Mouse (Mus musculus): ENCODE data around the gene Nmd3. TPM values are rescaled to one million over a fixed set of nuclear protein-coding genes. Genes with fewer than 3 reads are reported as not detected.

Gene Nmd3
- polyA plus RNA-seq, 1 experiment from 2014 or later: 103 TPM

GRCm38 (mm10) chr3:69757456-69757855 is 35.7 kb downstream of the Nmd3 start:
- WGBS: 93% methylated on average over 1 of the region's 1 CpGs

GRCm38 (mm10) chr3:69760081-69760480 is 38.3 kb downstream of the Nmd3 start:
- no peaks in the 10 kb centered on the region for H3K27me3 ChIP-seq (ENCODE audit: control insufficient read depth, insufficient read depth, low read length)
- no peak overlapping the region for H3K4me3 ChIP-seq (ENCODE audit: low read depth, low read length)
- H3K4me1 ChIP-seq (ENCODE audit: control insufficient read depth, insufficient read depth, low read length): no peaks in the 10 kb centered on the region
- 94% methylated on average over 6 of the region's 6 CpGs for WGBS
- no peaks in the 10 kb centered on the region for H3K9me3 ChIP-seq (ENCODE audit: control insufficient read depth, low read length)
- H3K4me2 ChIP-seq (ENCODE audit: low read depth, low read length): no peak overlapping the region
- H3K27ac ChIP-seq (ENCODE audit: low read depth, low read length): no peak overlapping the region
- no peak overlapping the region for H3K9ac ChIP-seq (replicated peaks; ENCODE audit: low read depth, low read length)
- peaks cover 2% of the 10 kb centered on the region for H3K36me3 ChIP-seq (ENCODE audit: control insufficient read depth, insufficient read depth, low read length)
- no peak for ATAC-seq (ENCODE audit: low read depth)

More at GRCm38 (mm10) chr3:69757456-69757855, 35.7 kb downstream of the Nmd3 start:
- ATAC-seq (ENCODE audit: low read depth): no peak
- Histone ChIP-seq H3K27ac (ENCODE audit: low read depth, low read length) (no peak overlapping the region), H3K36me3 (ENCODE audit: control insufficient read depth, insufficient read depth, low read length) (peaks cover 12% of the 10 kb centered on the region), H3K9ac (replicated peaks; ENCODE audit: low read depth, low read length) (no peak overlapping the region), H3K4me2 (ENCODE audit: low read depth, low read length) (no peak overlapping the region), H3K9me3 (ENCODE audit: control insufficient read depth, low read length) (no peaks in the 10 kb centered on the region), H3K4me3 (ENCODE audit: low read depth, low read length) (no peak overlapping the region), H3K27me3 (ENCODE audit: control insufficient read depth, insufficient read depth, low read length) (no peaks in the 10 kb centered on the region), H3K4me1 (ENCODE audit: control insufficient read depth, insufficient read depth, low read length) (no peaks in the 10 kb centered on the region)

GRCm38 (mm10) chr3:69761195-69761594 is 39.4 kb downstream of the Nmd3 start:
- no peaks in the 10 kb centered on the region for H3K4me1 ChIP-seq (ENCODE audit: control insufficient read depth, insufficient read depth, low read length)

GRCm38 (mm10) chr3:69762838-69763368 is 41.1 kb downstream of the Nmd3 start:
- H3K4me2 ChIP-seq (ENCODE audit: low read depth, low read length): no peak overlapping the region
- no peak overlapping the region for H3K9ac ChIP-seq (replicated peaks; ENCODE audit: low read depth, low read length)
- no peaks in the 10 kb centered on the region for H3K27me3 ChIP-seq (ENCODE audit: control insufficient read depth, insufficient read depth, low read length)
- no peaks in the 10 kb centered on the region for H3K9me3 ChIP-seq (ENCODE audit: control insufficient read depth, low read length)
- no peak overlapping the region for H3K27ac ChIP-seq (ENCODE audit: low read depth, low read length)
- no peak overlapping the region for H3K4me3 ChIP-seq (ENCODE audit: low read depth, low read length)
- no peaks in the 10 kb centered on the region for H3K4me1 ChIP-seq (ENCODE audit: control insufficient read depth, insufficient read depth, low read length)
- 0 out of 2 replicates have a peak, but pooled peaks cover 4% of the 10 kb centered on the region for H3K36me3 ChIP-seq (ENCODE audit: control insufficient read depth, insufficient read depth, low read length)
- 84% methylated on average over 6 of the region's 6 CpGs for WGBS
- no peak for ATAC-seq (ENCODE audit: low read depth)

More at GRCm38 (mm10) chr3:69761195-69761594, 39.4 kb downstream of the Nmd3 start:
- Histone ChIP-seq H3K4me3 (ENCODE audit: low read depth, low read length) (no peak overlapping the region), H3K27me3 (ENCODE audit: control insufficient read depth, insufficient read depth, low read length) (no peaks in the 10 kb centered on the region), H3K9ac (replicated peaks; ENCODE audit: low read depth, low read length) (no peak overlapping the region), H3K9me3 (ENCODE audit: control insufficient read depth, low read length) (no peaks in the 10 kb centered on the region), H3K27ac (ENCODE audit: low read depth, low read length) (no peak overlapping the region), H3K36me3 (ENCODE audit: control insufficient read depth, insufficient read depth, low read length) (0 out of 2 replicates have a peak, but pooled peaks cover 4% of the 10 kb centered on the region), H3K4me2 (ENCODE audit: low read depth, low read length) (no peak overlapping the region)
- 94% methylated on average over 4 of the region's 4 CpGs for WGBS
- ATAC-seq (ENCODE audit: low read depth): no peak

GRCm38 (mm10) chr3:69763630-69764565 is 42.1 kb downstream of the Nmd3 start:
- Histone ChIP-seq H3K36me3 (ENCODE audit: control insufficient read depth, insufficient read depth, low read length) (0 out of 2 replicates have a peak, but pooled peaks cover 4% of the 10 kb centered on the region), H3K27me3 (ENCODE audit: control insufficient read depth, insufficient read depth, low read length) (no peaks in the 10 kb centered on the region), H3K9ac (replicated peaks; ENCODE audit: low read depth, low read length) (no peak overlapping the region), H3K4me2 (ENCODE audit: low read depth, low read length) (no peak overlapping the region), H3K4me3 (ENCODE audit: low read depth, low read length) (no peak overlapping the region), H3K4me1 (ENCODE audit: control insufficient read depth, insufficient read depth, low read length) (no peaks in the 10 kb centered on the region), H3K9me3 (ENCODE audit: control insufficient read depth, low read length) (no peaks in the 10 kb centered on the region), H3K27ac (ENCODE audit: low read depth, low read length) (no peak overlapping the region)
- no peak for ATAC-seq (ENCODE audit: low read depth)
- WGBS: 91% methylated on average over 21 of the region's 21 CpGs

GRCm38 (mm10) chr3:69765206-69765605 is 43.4 kb downstream of the Nmd3 start:
- 95% methylated on average over 11 of the region's 11 CpGs for WGBS

GRCm38 (mm10) chr3:69769150-69769549 is 47.4 kb downstream of the Nmd3 start:
- Histone ChIP-seq H3K9ac (replicated peaks; ENCODE audit: low read depth, low read length) (no peak overlapping the region), H3K27ac (ENCODE audit: low read depth, low read length) (no peak overlapping the region), H3K4me2 (ENCODE audit: low read depth, low read length) (no peak overlapping the region), H3K36me3 (ENCODE audit: control insufficient read depth, insufficient read depth, low read length) (0 out of 2 replicates have a peak, but pooled peaks cover 4% of the 10 kb centered on the region), H3K4me3 (ENCODE audit: low read depth, low read length) (no peak overlapping the region), H3K27me3 (ENCODE audit: control insufficient read depth, insufficient read depth, low read length) (no peaks in the 10 kb centered on the region), H3K9me3 (ENCODE audit: control insufficient read depth, low read length) (no peaks in the 10 kb centered on the region), H3K4me1 (ENCODE audit: control insufficient read depth, insufficient read depth, low read length) (no peaks in the 10 kb centered on the region)
- ATAC-seq (ENCODE audit: low read depth): no peak
- WGBS: 82% methylated on average over 4 of the region's 4 CpGs

More at GRCm38 (mm10) chr3:69765206-69765605, 43.4 kb downstream of the Nmd3 start:
- Histone ChIP-seq H3K36me3 (ENCODE audit: control insufficient read depth, insufficient read depth, low read length) (0 out of 2 replicates have a peak, but pooled peaks cover 4% of the 10 kb centered on the region), H3K27me3 (ENCODE audit: control insufficient read depth, insufficient read depth, low read length) (no peaks in the 10 kb centered on the region), H3K27ac (ENCODE audit: low read depth, low read length) (no peak overlapping the region), H3K4me2 (ENCODE audit: low read depth, low read length) (no peak overlapping the region), H3K4me1 (ENCODE audit: control insufficient read depth, insufficient read depth, low read length) (no peaks in the 10 kb centered on the region), H3K9me3 (ENCODE audit: control insufficient read depth, low read length) (no peaks in the 10 kb centered on the region), H3K4me3 (ENCODE audit: low read depth, low read length) (no peak overlapping the region), H3K9ac (replicated peaks; ENCODE audit: low read depth, low read length) (no peak overlapping the region)
- no peak for ATAC-seq (ENCODE audit: low read depth)

GRCm38 (mm10) chr3:69773356-69773755 is 51.6 kb downstream of the Nmd3 start:
- ATAC-seq (ENCODE audit: low read depth): no peak
- Histone ChIP-seq H3K36me3 (ENCODE audit: control insufficient read depth, insufficient read depth, low read length) (no peaks in the 10 kb centered on the region), H3K9me3 (ENCODE audit: control insufficient read depth, low read length) (no peaks in the 10 kb centered on the region), H3K27ac (ENCODE audit: low read depth, low read length) (no peak overlapping the region), H3K4me3 (ENCODE audit: low read depth, low read length) (no peak overlapping the region), H3K4me1 (ENCODE audit: control insufficient read depth, insufficient read depth, low read length) (no peaks in the 10 kb centered on the region), H3K9ac (replicated peaks; ENCODE audit: low read depth, low read length) (no peak overlapping the region), H3K27me3 (ENCODE audit: control insufficient read depth, insufficient read depth, low read length) (no peaks in the 10 kb centered on the region), H3K4me2 (ENCODE audit: low read depth, low read length) (no peak overlapping the region)
- 82% methylated on average over 4 of the region's 4 CpGs for WGBS

GRCm38 (mm10) chr3:69779246-69779796 is 57.5 kb downstream of the Nmd3 start:
- Histone ChIP-seq H3K36me3 (ENCODE audit: control insufficient read depth, insufficient read depth, low read length) (no peaks in the 10 kb centered on the region), H3K9me3 (ENCODE audit: control insufficient read depth, low read length) (no peaks in the 10 kb centered on the region), H3K27ac (ENCODE audit: low read depth, low read length) (no peak overlapping the region), H3K9ac (replicated peaks; ENCODE audit: low read depth, low read length) (no peak overlapping the region), H3K4me2 (ENCODE audit: low read depth, low read length) (no peak overlapping the region), H3K4me3 (ENCODE audit: low read depth, low read length) (no peak overlapping the region), H3K4me1 (ENCODE audit: control insufficient read depth, insufficient read depth, low read length) (no peaks in the 10 kb centered on the region), H3K27me3 (ENCODE audit: control insufficient read depth, insufficient read depth, low read length) (no peaks in the 10 kb centered on the region)
- ATAC-seq (ENCODE audit: low read depth): no peak
- 58% methylated on average over 4 of the region's 4 CpGs for WGBS

Data from neural tube, embryonic 14.5 days (tissue).